Mouse (Mus musculus) hindbrain, postnatal 0 days (tissue): ENCODE measurements at regions not wholly inside any gene's neighbourhood (a gene's known extent, or its start where the extent isn't known, plus 50 kb on each side); places are given as distances from the start of the nearest gene placed in this dataset.

Experiments
- ATAC-seq: fragments of 200-750 bp; cut with Nextera tagmentation; 2 replicates; pipeline ENCODE4 v1.8.0; 2017; ENCODE audit warnings: mild to moderate bottlenecking, moderate TSS enrichment, moderate library complexity
- DNase-seq: peaks from one replicate; pipeline ENCODE4 v3.0.0-alpha.2; 2015; ENCODE audit warnings: low spot score
- H3K27ac ChIP-seq: fragments of 300-500 bp; sonication (generic); 2 replicates; pipeline ENCODE4 v1.5.1; 2014; ENCODE audit warnings: mild to moderate bottlenecking
- H3K27me3 ChIP-seq: fragments of 300-500 bp; sonication (generic); 2 replicates; pipeline ENCODE4 v1.6.1; 2014; ENCODE audit warnings: low read length, mixed read lengths; ENCODE audit not compliant: insufficient read depth
- H3K36me3 ChIP-seq: fragments of 300-500 bp; sonication (generic); 2 replicates; pipeline ENCODE4 v1.6.1; 2014; ENCODE audit warnings: low read length, mixed read lengths; ENCODE audit not compliant: insufficient read depth
- H3K4me1 ChIP-seq: fragments of 300-500 bp; sonication (generic); 2 replicates; pipeline ENCODE4 v1.6.1; 2014; ENCODE audit warnings: antibody characterized with exemption, low read length, mixed read lengths; ENCODE audit not compliant: insufficient read depth
- H3K4me2 ChIP-seq: fragments of 300-500 bp; sonication (generic); 2 replicates; pipeline ENCODE4 v1.6.1; 2014; ENCODE audit warnings: low read depth, mild to moderate bottlenecking, low read length, moderate library complexity, mixed read lengths
- H3K4me3 ChIP-seq: fragments of 300-500 bp; sonication (generic); 2 replicates; pipeline ENCODE4 v1.5.1; 2014; ENCODE audit warnings: low read length
- H3K9ac ChIP-seq: fragments of 300-500 bp; sonication (generic); replicated peaks from 2 replicates; pipeline ENCODE4 v1.6.1; 2014; ENCODE audit warnings: mild to moderate bottlenecking, low read length, moderate library complexity, mixed read lengths
- H3K9me3 ChIP-seq: fragments of 300-500 bp; sonication (generic); 2 replicates; pipeline ENCODE4 v1.6.1; 2016; ENCODE audit warnings: low read length, mixed read lengths
- CTCF ChIP-seq: IDR thresholded peaks from 2 replicates; pipeline ENCODE4 v1.5.1; 2016; ENCODE audit warnings: antibody characterized with exemption, control low read depth, low read depth
- WGBS: fragments of 180-500 bp; shearing (Covaris S2); extraction: QIAGEN DNeasy Blood & Tissue Kit; methylation state at CpG from one replicate; pipeline ENCODE4 v1.1.7; 2014; 5-methylcytosine and 5-hydroxymethylcytosine counted together

GRCm38 (mm10) chr11:89213204-89213603, 88.9 kb downstream of the Nog start:
- DNase-seq (no peak), ATAC-seq (no peak)
- Histone ChIP-seq H3K4me3 (no peak overlapping the region), H3K4me2 (no peak overlapping the region), H3K27ac (no peak overlapping the region), H3K36me3 (no peaks in the 10 kb centered on the region), H3K9ac (no peak overlapping the region), H3K4me1 (no peaks in the 10 kb centered on the region), H3K9me3 (no peaks in the 10 kb centered on the region), H3K27me3 (no peaks in the 10 kb centered on the region)
- no peak for TF ChIP-seq CTCF
- 94% methylated on average over 5 of the region's 5 CpGs for WGBS

DNA sequence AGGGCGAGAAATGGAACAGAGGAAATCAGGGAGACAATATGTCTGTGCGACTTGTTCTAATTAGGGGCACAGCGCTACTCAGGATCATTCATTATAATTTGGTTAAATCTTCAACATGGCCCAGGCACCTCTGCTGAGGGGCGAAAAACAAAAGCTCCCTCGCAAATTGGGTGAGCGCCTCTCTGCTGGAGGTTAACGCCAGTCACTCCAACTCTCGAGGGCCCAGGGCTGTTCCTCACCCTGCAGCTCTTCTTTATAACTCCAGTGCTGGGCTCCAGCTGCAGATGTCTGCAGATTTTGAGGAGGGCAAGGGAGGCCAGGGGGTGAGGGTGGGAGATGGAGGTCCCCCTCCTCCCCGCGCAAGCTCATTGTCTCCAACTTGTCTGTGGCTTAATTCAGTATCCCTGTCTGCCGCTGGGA, 92.6 kb downstream of the Nog start:
- no peak overlapping the region for H3K27ac ChIP-seq
- no peak overlapping the region for H3K4me2 ChIP-seq
- H3K9me3 ChIP-seq, result no peaks in the 10 kb centered on the region
- H3K9ac ChIP-seq, result no peak overlapping the region
- no peak overlapping the region for H3K4me3 ChIP-seq
- no peaks in the 10 kb centered on the region for H3K36me3 ChIP-seq
- no peaks in the 10 kb centered on the region for H3K4me1 ChIP-seq
- DNase-seq (no peak), ATAC-seq (no peak)
- no peak; the same call in 1 of the 2 replicates for TF ChIP-seq CTCF
- no peaks in the 10 kb centered on the region for H3K27me3 ChIP-seq
- WGBS, result 28% methylated on average over 11 of the region's 11 CpGs

DNA sequence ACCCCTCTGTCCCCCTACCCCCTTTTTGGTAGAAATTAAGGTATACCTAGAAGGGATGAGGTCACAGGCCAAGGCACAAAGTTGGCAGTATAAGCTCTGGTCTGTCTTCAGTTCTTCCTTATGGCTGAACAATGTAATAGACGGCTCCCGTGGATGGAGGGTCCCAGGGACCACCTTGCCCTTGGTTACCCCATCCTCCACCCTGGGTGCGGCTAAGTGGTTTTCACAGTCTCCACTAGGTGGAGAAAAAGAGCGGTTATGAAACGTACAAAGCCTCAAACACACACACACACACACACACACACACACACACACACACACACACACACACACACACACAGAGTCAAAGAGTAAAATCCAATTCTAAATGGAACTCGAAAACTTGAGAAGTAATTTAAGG, 93.1 kb downstream of the Nog start:
- peak; percentile 58 for DNase-seq
- Histone ChIP-seq H3K4me2 (no peak overlapping the region), H3K4me3 (no peak overlapping the region), H3K27ac (no peak overlapping the region), H3K9me3 (no peaks in the 10 kb centered on the region), H3K36me3 (no peaks in the 10 kb centered on the region), H3K27me3 (no peaks in the 10 kb centered on the region), H3K9ac (no peak overlapping the region), H3K4me1 (no peaks in the 10 kb centered on the region)
- WGBS, result 37% methylated on average over 6 of the region's 6 CpGs
- peak; percentile 60 for TF ChIP-seq CTCF
- no peak for ATAC-seq

DNA sequence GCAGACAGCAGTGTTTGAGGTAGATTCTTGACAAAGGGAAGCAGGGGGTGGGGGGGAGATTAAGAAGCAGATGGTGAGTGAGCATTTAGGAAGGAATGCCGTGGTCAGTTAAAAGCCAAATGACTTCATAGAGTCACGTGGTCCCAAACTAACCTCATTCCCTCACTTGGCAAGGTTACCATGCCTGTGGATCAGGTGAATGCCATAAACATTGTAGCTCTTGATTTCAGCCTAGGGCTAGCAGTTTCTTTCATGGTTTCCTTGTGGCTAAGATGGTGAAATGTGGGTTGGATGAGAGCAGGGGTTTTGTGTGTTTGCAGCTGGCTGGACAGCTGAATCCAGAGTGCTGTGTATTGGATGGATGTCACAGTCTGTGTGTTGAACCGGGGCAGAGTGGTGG, 95.3 kb downstream of the Nog start:
- WGBS, result 56% methylated on average over 3 of the region's 3 CpGs
- no peak overlapping the region for H3K4me2 ChIP-seq
- H3K27me3 ChIP-seq, result no peaks in the 10 kb centered on the region
- H3K4me3 ChIP-seq, result no peak overlapping the region
- no peak overlapping the region for H3K27ac ChIP-seq
- ATAC-seq (no peak), DNase-seq (no peak)
- no peaks in the 10 kb centered on the region for H3K36me3 ChIP-seq
- no peak overlapping the region for H3K9ac ChIP-seq
- no peaks in the 10 kb centered on the region for H3K4me1 ChIP-seq
- TF ChIP-seq CTCF, result no peak
- H3K9me3 ChIP-seq, result no peaks in the 10 kb centered on the region

DNA sequence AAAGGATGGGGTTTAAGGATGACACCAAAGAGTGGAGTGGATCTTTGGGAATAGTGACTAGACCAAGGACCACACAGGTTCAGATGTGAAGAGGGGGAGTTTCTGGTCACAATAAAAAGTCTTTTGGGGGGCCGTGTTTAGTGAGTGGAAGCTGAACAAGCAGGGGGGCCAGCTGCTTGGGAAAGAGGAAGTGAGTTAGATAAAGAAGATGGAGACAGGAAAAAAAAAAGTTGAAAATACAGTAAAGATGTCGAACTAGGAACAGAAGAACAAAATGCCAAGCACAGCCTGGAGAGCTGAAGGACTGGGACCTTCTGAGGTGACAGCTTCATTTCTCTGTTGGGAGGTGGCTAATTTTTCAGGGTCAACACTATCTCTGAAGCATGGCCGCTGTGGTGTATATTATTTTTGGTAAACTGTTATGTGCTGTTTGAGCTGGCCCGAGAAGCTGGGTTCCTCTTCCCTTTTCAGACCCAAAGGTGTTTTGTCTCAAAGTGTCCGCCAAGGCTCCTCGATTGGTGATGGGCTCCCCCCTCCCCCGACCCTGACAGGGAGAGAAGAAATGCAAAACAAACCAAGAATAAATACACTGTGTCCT, 97.1 kb downstream of the Nog start:
- Histone ChIP-seq H3K4me2 (no peak overlapping the region), H3K4me3 (no peak overlapping the region)
- WGBS, result 84% methylated on average over 7 of the region's 7 CpGs

DNA sequence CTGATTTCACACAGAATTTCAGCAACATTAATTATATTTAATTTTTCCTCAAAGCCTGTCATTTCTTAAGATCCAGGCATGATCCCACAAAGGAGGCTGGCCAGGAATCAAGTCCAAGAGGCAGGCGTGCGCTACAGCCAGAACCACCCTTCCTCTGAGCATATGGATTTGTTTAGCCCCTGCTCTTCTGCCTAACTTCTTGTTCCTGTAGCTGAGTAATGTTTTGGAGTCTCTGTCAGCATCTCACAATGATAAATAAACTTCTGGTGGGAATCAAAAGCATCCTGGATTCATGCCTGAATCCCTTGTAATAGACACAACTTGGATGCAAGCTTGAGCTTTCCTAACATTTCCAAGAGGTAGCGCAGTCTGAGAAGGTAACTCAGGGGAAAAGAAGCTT, 101.7 kb downstream of the Nog start:
- Histone ChIP-seq H3K9me3 (no peaks in the 10 kb centered on the region), H3K9ac (no peak overlapping the region), H3K27me3 (no peaks in the 10 kb centered on the region), H3K4me2 (no peak overlapping the region), H3K27ac (no peak overlapping the region), H3K4me1 (no peaks in the 10 kb centered on the region), H3K4me3 (no peak overlapping the region), H3K36me3 (no peaks in the 10 kb centered on the region)
- no peak for ATAC-seq
- WGBS, result 83% methylated on average over 3 of the region's 3 CpGs
- no peak for DNase-seq
- TF ChIP-seq CTCF, result no peak

More for the DNA sequence above, 97.1 kb downstream of the Nog start:
- DNase-seq (no peak), ATAC-seq (no peak)
- Histone ChIP-seq H3K9ac (no peak overlapping the region), H3K4me1 (no peaks in the 10 kb centered on the region), H3K36me3 (no peaks in the 10 kb centered on the region), H3K27ac (no peak overlapping the region), H3K9me3 (no peaks in the 10 kb centered on the region), H3K27me3 (no peaks in the 10 kb centered on the region)
- TF ChIP-seq CTCF, result no peak

GRCm38 (mm10) chr11:89192815-89193214, 109.3 kb downstream of the Nog start:
- no peak for ATAC-seq
- 80% methylated on average over 3 of the region's 3 CpGs for WGBS

More at GRCm38 (mm10) chr11:89192815-89193214, 109.3 kb downstream of the Nog start:
- Histone ChIP-seq H3K9ac (no peak overlapping the region), H3K4me3 (no peak overlapping the region), H3K9me3 (no peaks in the 10 kb centered on the region), H3K36me3 (no peaks in the 10 kb centered on the region), H3K27me3 (no peaks in the 10 kb centered on the region), H3K4me1 (no peaks in the 10 kb centered on the region), H3K27ac (no peak overlapping the region), H3K4me2 (no peak overlapping the region)
- DNase-seq, result no peak
- no peak for TF ChIP-seq CTCF
